Mouse (Mus musculus): ENCODE measurements around the gene Olfr1346. TPM values are rescaled to one million over a fixed set of nuclear protein-coding genes. Genes with fewer than 3 reads are reported as not detected.

Gene Olfr1346
- not detected in 2 replicates for polyA plus RNA-seq (2012; rRNA removed)

DNA sequence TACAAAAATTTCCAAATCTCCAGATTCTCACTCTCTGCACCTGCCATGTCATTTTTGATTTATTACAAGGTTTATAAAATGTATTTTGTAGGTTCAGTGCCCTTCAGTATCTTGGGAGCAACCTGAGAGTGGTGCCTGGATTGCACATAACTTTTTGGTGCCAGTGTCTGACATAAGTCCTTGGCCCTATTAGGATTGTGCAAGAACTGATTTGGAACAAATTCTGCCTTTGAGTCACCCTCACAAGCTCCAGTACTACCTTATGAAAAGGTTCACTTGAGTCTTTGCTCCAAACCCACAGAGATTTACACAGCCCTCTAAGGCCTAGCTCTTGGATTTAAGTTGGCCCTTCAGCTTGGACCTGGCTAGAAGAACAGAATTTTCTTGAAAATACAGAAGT is at the start of gene Olfr1346:
TSS of gene Olfr1346 (plus strand) at position 151 of the 400 bp plus-strand sequence.

DNA sequence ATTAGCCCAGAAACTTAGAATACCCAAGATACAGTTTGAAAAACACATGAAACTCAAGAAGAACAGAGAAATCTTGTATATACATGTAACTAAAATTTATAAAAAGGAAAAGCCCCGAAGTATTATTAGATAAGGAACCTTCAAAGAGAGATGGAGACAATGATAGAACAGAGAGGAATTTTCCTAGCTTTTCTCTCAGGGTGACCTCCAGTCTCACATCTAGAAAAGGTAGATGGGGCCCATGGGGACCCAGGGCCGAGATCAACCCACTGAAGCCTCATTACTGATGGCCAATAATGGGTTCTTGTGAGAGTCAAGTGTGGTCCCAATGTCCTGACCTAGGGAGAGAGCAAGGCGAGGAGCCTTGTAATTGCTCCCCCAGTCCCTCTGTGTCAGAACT is 28.5 kb upstream of the Olfr1346 start, which contains the start of gene Olfr1344:
TSS of gene Olfr1344 (plus strand) at position 301 of the 400 bp plus-strand sequence.

GRCm38 (mm10) chr7:6455868-6456267 is 11.0 kb upstream of the Olfr1346 start, which contains the start of gene Olfr1336:
Olfr1336 (plus strand) TSS chr7:6456168.

DNA sequence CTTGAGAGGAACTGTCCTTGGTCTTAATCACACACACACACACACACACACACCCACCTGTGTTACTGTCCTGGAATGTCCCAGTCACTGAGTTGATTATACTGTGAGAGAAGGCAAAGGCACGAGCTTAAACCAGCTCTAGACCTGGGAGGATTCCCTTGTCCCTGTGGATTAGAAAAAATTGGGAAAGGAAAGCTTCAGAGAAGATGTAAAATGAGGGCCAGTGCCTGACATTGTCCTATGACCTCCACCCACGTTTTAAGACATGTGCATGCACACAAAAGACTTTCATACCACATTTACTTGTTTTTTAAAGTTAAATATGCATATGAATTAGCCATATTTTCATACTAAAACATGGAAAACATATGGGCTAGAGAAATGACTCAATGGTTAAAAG is 19.9 kb downstream of the Olfr1346 start, which contains the start of gene Olfr5:
TSS of gene Olfr5 (minus strand) at position 101 of the 400 bp plus-strand sequence.

GRCm38 (mm10) chr7:6499655-6500054 is 32.8 kb downstream of the Olfr1346 start, which contains the start of gene Olfr1347:
Olfr1347 (minus strand) TSS chr7:6499755.

GRCm38 (mm10) chr7:6508648-6509047 is 41.7 kb downstream of the Olfr1346 start, which contains the start of gene Olfr1348:
Olfr1348 (minus strand) TSS chr7:6508748.

DNA sequence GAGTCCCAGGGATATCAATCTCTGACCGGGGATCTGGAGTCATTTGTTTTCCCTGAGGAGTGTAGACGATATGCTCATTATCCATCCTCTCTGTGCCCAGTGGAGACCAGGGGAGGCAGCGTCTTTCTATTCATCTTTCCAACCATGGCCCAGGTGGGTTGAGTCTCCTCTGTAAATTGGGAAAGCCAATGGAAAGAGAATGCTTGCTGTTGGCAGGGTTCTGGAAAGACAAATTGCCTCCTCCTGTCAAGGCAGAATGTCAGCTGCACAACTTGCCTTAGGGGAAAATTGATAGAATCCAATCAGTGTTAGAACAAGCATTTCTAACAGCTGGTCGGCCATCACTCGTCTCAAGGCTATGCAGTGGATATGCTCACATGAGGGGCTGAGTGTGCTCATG is 55.9 kb downstream of the Olfr1346 start, which contains the start of gene Olfr1349:
TSS of gene Olfr1349 (minus strand) at position 101 of the 400 bp plus-strand sequence.

Other genes starting within 250 kb of the Olfr1346 start
- not detected in 2 replicates for gene Zscan5b, start 244.8 kb upstream of the Olfr1346 start, polyA plus RNA-seq (2012; rRNA removed)
- gene Epp13, start 214.4 kb upstream of the Olfr1346 start, polyA plus RNA-seq (2012; rRNA removed), result not detected in 2 replicates
- 1.1 TPM in 2 replicates for gene Zfp667, start 180.5 kb upstream of the Olfr1346 start, polyA plus RNA-seq (2012; rRNA removed)
- gene Zfp583, start 135.8 kb upstream of the Olfr1346 start, polyA plus RNA-seq (2012; rRNA removed), result 0.52 and 0.60 TPM in 2 replicates
- 0.08 and 0.13 TPM in 2 replicates for gene Gm3854, start 123.3 kb upstream of the Olfr1346 start, polyA plus RNA-seq (2012; rRNA removed)
- gene Zfp78, start 103.8 kb upstream of the Olfr1346 start, polyA plus RNA-seq (2012; rRNA removed), result 0.50 and 0.55 TPM in 2 replicates
- gene Zfp28, start 83.8 kb upstream of the Olfr1346 start, polyA plus RNA-seq (2012; rRNA removed), result 1.3 and 1.4 TPM in 2 replicates
- gene Smim17, start 68.4 kb upstream of the Olfr1346 start, polyA plus RNA-seq (2012; rRNA removed), result not detected in 2 replicates
- gene Gm20715, start 56.8 kb upstream of the Olfr1346 start, polyA plus RNA-seq (2012; rRNA removed), result not detected in 2 replicates
- not detected in 2 replicates for gene Olfr1344, start 28.4 kb upstream of the Olfr1346 start, polyA plus RNA-seq (2012; rRNA removed)
- not detected in 2 replicates for gene Olfr1336, start 10.9 kb upstream of the Olfr1346 start, polyA plus RNA-seq (2012; rRNA removed)
- not detected in 2 replicates for gene Olfr5, start 19.8 kb downstream of the Olfr1346 start, polyA plus RNA-seq (2012; rRNA removed)
- not detected in 2 replicates for gene Olfr1347, start 32.7 kb downstream of the Olfr1346 start, polyA plus RNA-seq (2012; rRNA removed)
- gene Olfr1348, start 41.6 kb downstream of the Olfr1346 start, polyA plus RNA-seq (2012; rRNA removed), result not detected in 2 replicates
- gene Olfr1349, start 55.8 kb downstream of the Olfr1346 start, polyA plus RNA-seq (2012; rRNA removed), result not detected in 2 replicates
- gene Olfr1350, start 97.7 kb downstream of the Olfr1346 start, polyA plus RNA-seq (2012; rRNA removed), result not detected in 2 replicates
- gene Zim1, start 229.3 kb downstream of the Olfr1346 start, polyA plus RNA-seq (2012; rRNA removed), result 5.7 and 6.1 TPM in 2 replicates